Mouse (Mus musculus): ENCODE measurements around the gene Sap30bp. TPM values are rescaled to one million over a fixed set of nuclear protein-coding genes. Genes with fewer than 3 reads are reported as not detected.

Sap30bp gene
- polyA plus RNA-seq, 1 experiment from 2014 or later: 48.4 TPM

GRCm38 (mm10) chr11:116008832-116009375 lies 75.8 kb downstream of the Sap30bp start:
- no peaks in the 10 kb centered on the region for H3K36me3 ChIP-seq (ENCODE audit: control insufficient read depth, insufficient read depth, low read length)
- no peak overlapping the region for H3K27ac ChIP-seq (replicated peaks; ENCODE audit: low read depth, low read length)
- 79% methylated on average over 13 of the region's 13 CpGs for WGBS
- DNase-seq (no peak), ATAC-seq (ENCODE audit: low FRiP score, low TSS enrichment) (no peak)
- no peak overlapping the region for H3K9ac ChIP-seq (replicated peaks; ENCODE audit: low read length)
- H3K4me2 ChIP-seq (ENCODE audit: low read length): no peak overlapping the region
- no peaks in the 10 kb centered on the region for H3K9me3 ChIP-seq (ENCODE audit: control insufficient read depth, low read length)
- no peaks in the 10 kb centered on the region for H3K27me3 ChIP-seq (ENCODE audit: control insufficient read depth, insufficient read depth, low read length)
- no peak overlapping the region for H3K4me3 ChIP-seq (replicated peaks; ENCODE audit: low read depth, low read length)
- H3K4me1 ChIP-seq (ENCODE audit: control insufficient read depth, insufficient read depth, low read length): peaks cover 27% of the 10 kb centered on the region

- ATAC-seq (ENCODE audit: low FRiP score, low TSS enrichment): no peak
- no peak overlapping the region for H3K27ac ChIP-seq (replicated peaks; ENCODE audit: low read depth, low read length)
- no peak for DNase-seq
- 93% methylated on average over 11 of the region's 11 CpGs for WGBS
- H3K27me3 ChIP-seq (ENCODE audit: control insufficient read depth, insufficient read depth, low read length): no peaks in the 10 kb centered on the region
- peaks cover 25% of the 10 kb centered on the region for H3K4me1 ChIP-seq (ENCODE audit: control insufficient read depth, insufficient read depth, low read length)
- no peak overlapping the region for H3K4me3 ChIP-seq (replicated peaks; ENCODE audit: low read depth, low read length)
- no peaks in the 10 kb centered on the region for H3K9me3 ChIP-seq (ENCODE audit: control insufficient read depth, low read length)
- H3K9ac ChIP-seq (replicated peaks; ENCODE audit: low read length): no peak overlapping the region
- H3K4me2 ChIP-seq (ENCODE audit: low read length): no peak overlapping the region
- H3K36me3 ChIP-seq (ENCODE audit: control insufficient read depth, insufficient read depth, low read length): no peaks in the 10 kb centered on the region
These were observed 76.6 kb downstream of the Sap30bp start for GRCm38 (mm10) chr11:116009661-116010060.

GRCm38 (mm10) chr11:116010146-116010545 lies 77.1 kb downstream of the Sap30bp start:
- ATAC-seq (ENCODE audit: low FRiP score, low TSS enrichment) (no peak), DNase-seq (no peak)
- H3K27ac ChIP-seq (replicated peaks; ENCODE audit: low read depth, low read length): no peak overlapping the region
- no peak overlapping the region for H3K4me2 ChIP-seq (ENCODE audit: low read length)
- 89% methylated on average over 8 of the region's 8 CpGs for WGBS
- no peak overlapping the region for H3K9ac ChIP-seq (replicated peaks; ENCODE audit: low read length)
- no peak overlapping the region for H3K4me3 ChIP-seq (replicated peaks; ENCODE audit: low read depth, low read length)
- no peaks in the 10 kb centered on the region for H3K36me3 ChIP-seq (ENCODE audit: control insufficient read depth, insufficient read depth, low read length)
- no peaks in the 10 kb centered on the region for H3K9me3 ChIP-seq (ENCODE audit: control insufficient read depth, low read length)
- H3K4me1 ChIP-seq (ENCODE audit: control insufficient read depth, insufficient read depth, low read length): peaks cover 20% of the 10 kb centered on the region
- no peaks in the 10 kb centered on the region for H3K27me3 ChIP-seq (ENCODE audit: control insufficient read depth, insufficient read depth, low read length)

- no peaks in the 10 kb centered on the region for H3K27me3 ChIP-seq (ENCODE audit: control insufficient read depth, insufficient read depth, low read length)
- H3K4me2 ChIP-seq (ENCODE audit: low read length): no peak overlapping the region
- no peak for ATAC-seq (ENCODE audit: low FRiP score, low TSS enrichment)
- H3K4me1 ChIP-seq (ENCODE audit: control insufficient read depth, insufficient read depth, low read length): peaks cover 14% of the 10 kb centered on the region
- 87% methylated on average over 5 of the region's 5 CpGs for WGBS
- no peaks in the 10 kb centered on the region for H3K9me3 ChIP-seq (ENCODE audit: control insufficient read depth, low read length)
- no peak for DNase-seq
- no peak overlapping the region for H3K9ac ChIP-seq (replicated peaks; ENCODE audit: low read length)
- H3K36me3 ChIP-seq (ENCODE audit: control insufficient read depth, insufficient read depth, low read length): no peaks in the 10 kb centered on the region
- H3K27ac ChIP-seq (replicated peaks; ENCODE audit: low read depth, low read length): no peak overlapping the region
- no peak overlapping the region for H3K4me3 ChIP-seq (replicated peaks; ENCODE audit: low read depth, low read length)
These were observed 77.9 kb downstream of the Sap30bp start for GRCm38 (mm10) chr11:116010948-116011347.

GRCm38 (mm10) chr11:116011529-116012261 lies 78.6 kb downstream of the Sap30bp start:
- Histone ChIP-seq H3K4me1 (ENCODE audit: control insufficient read depth, insufficient read depth, low read length) (peaks cover 14% of the 10 kb centered on the region), H3K27ac (replicated peaks; ENCODE audit: low read depth, low read length) (peak overlapping the region; percentile 73; the same call in 1 of the 2 replicates), H3K4me3 (replicated peaks; ENCODE audit: low read depth, low read length) (peak overlapping the region; percentile 50), H3K36me3 (ENCODE audit: control insufficient read depth, insufficient read depth, low read length) (no peaks in the 10 kb centered on the region), H3K9ac (replicated peaks; ENCODE audit: low read length) (peak overlapping the region; percentile 60; the same call in 1 of the 2 replicates), H3K4me2 (ENCODE audit: low read length) (peak overlapping the region; percentile 81), H3K27me3 (ENCODE audit: control insufficient read depth, insufficient read depth, low read length) (no peaks in the 10 kb centered on the region), H3K9me3 (ENCODE audit: control insufficient read depth, low read length) (no peaks in the 10 kb centered on the region)
- ATAC-seq (ENCODE audit: low FRiP score, low TSS enrichment) (peak; percentile 16; the same call in 1 of the 2 replicates), DNase-seq (no peak)
- WGBS: 24% methylated on average over 14 of the region's 14 CpGs

GRCm38 (mm10) chr11:116012262-116012947 lies 79.3 kb downstream of the Sap30bp start, which contains the start of gene Galk1:
Galk1 (minus strand) TSS chr11:116012719.
- peak within 1 kb of the TSS; percentile 60 for H3K9ac ChIP-seq (replicated peaks; ENCODE audit: low read length)
- DNase-seq (peak; percentile 87), ATAC-seq (ENCODE audit: low FRiP score, low TSS enrichment) (peak; percentile 74)
- H3K36me3 ChIP-seq (ENCODE audit: control insufficient read depth, insufficient read depth, low read length): no peaks in the 10 kb centered on the region
- peak within 1 kb of the TSS; percentile 73 for H3K27ac ChIP-seq (replicated peaks; ENCODE audit: low read depth, low read length)
- H3K4me3 ChIP-seq (replicated peaks; ENCODE audit: low read depth, low read length): peak within 1 kb of the TSS; percentile 50
- under 1% methylated on average over 55 of the region's 55 CpGs for WGBS
- no peaks in the 10 kb centered on the region for H3K9me3 ChIP-seq (ENCODE audit: control insufficient read depth, low read length)
- no peaks in the 10 kb centered on the region for H3K27me3 ChIP-seq (ENCODE audit: control insufficient read depth, insufficient read depth, low read length)
- H3K4me2 ChIP-seq (ENCODE audit: low read length): peak within 1 kb of the TSS; percentile 81
- peaks cover 14% of the 10 kb centered on the region for H3K4me1 ChIP-seq (ENCODE audit: control insufficient read depth, insufficient read depth, low read length)

GRCm38 (mm10) chr11:116014821-116015220 lies 81.7 kb downstream of the Sap30bp start:
- peaks cover 14% of the 10 kb centered on the region for H3K4me1 ChIP-seq (ENCODE audit: control insufficient read depth, insufficient read depth, low read length)
- ATAC-seq (ENCODE audit: low FRiP score, low TSS enrichment) (no peak), DNase-seq (no peak)
- H3K4me3 ChIP-seq (replicated peaks; ENCODE audit: low read depth, low read length): no peak overlapping the region
- no peaks in the 10 kb centered on the region for H3K36me3 ChIP-seq (ENCODE audit: control insufficient read depth, insufficient read depth, low read length)
- no peak overlapping the region for H3K27ac ChIP-seq (replicated peaks; ENCODE audit: low read depth, low read length)
- no peak overlapping the region for H3K4me2 ChIP-seq (ENCODE audit: low read length)
- H3K27me3 ChIP-seq (ENCODE audit: control insufficient read depth, insufficient read depth, low read length): no peaks in the 10 kb centered on the region
- H3K9ac ChIP-seq (replicated peaks; ENCODE audit: low read length): no peak overlapping the region
- H3K9me3 ChIP-seq (ENCODE audit: control insufficient read depth, low read length): no peaks in the 10 kb centered on the region
- 58% methylated on average over 8 of the region's 8 CpGs for WGBS

Measured in midbrain, embryonic 14.5 days (tissue).